Mouse (Mus musculus) midbrain, embryonic 11.5 days (tissue): ENCODE measurements at regions not wholly inside any gene's neighbourhood (a gene's known extent, or its start where the extent isn't known, plus 50 kb on each side); places are given as distances from the start of the nearest gene placed in this dataset.
"Not testable (repeated sequence)": the region's sequence is repeated elsewhere in the genome, so short reads cannot be mapped to it uniquely, and the experiment has no call there.

Source experiments
- ATAC-seq: fragments of 200-750 bp; cut with Nextera tagmentation; 2 replicates; pipeline ENCODE4 v1.8.0; 2017; ENCODE audit warnings: moderate TSS enrichment, moderate library complexity; ENCODE audit not compliant: low FRiP score
- DNase-seq: peaks from one replicate; pipeline ENCODE4 v3.0.0; 2015; ENCODE audit warnings: low spot score; ENCODE audit errors: missing footprints
- H3K27ac ChIP-seq: fragments of 300-500 bp; sonication (generic); 2 replicates; pipeline ENCODE4 v1.5.1; 2014; ENCODE audit warnings: low read depth, low read length
- H3K27me3 ChIP-seq: fragments of 300-500 bp; sonication (generic); 2 replicates; pipeline ENCODE4 v1.6.1; 2014; ENCODE audit warnings: mild to moderate bottlenecking, low read length, moderate library complexity, mixed read lengths; ENCODE audit not compliant: control insufficient read depth, insufficient read depth
- H3K36me3 ChIP-seq: fragments of 300-500 bp; sonication (generic); 2 replicates; pipeline ENCODE4 v1.6.1; 2014; ENCODE audit warnings: mild to moderate bottlenecking, low read length, moderate library complexity, mixed read lengths; ENCODE audit not compliant: control insufficient read depth, insufficient read depth
- H3K4me1 ChIP-seq: fragments of 300-500 bp; sonication (generic); 2 replicates; pipeline ENCODE4 v1.6.1; 2014; ENCODE audit warnings: low read length; ENCODE audit not compliant: control insufficient read depth, insufficient read depth
- H3K4me2 ChIP-seq: fragments of 300-500 bp; sonication (generic); 2 replicates; pipeline ENCODE4 v1.6.1; 2014; ENCODE audit warnings: mild to moderate bottlenecking, moderate library complexity
- H3K4me3 ChIP-seq: fragments of 300-500 bp; sonication (generic); 2 replicates; pipeline ENCODE4 v1.5.1; 2014; ENCODE audit warnings: low read depth, low read length
- H3K9ac ChIP-seq: fragments of 300-500 bp; sonication (generic); 2 replicates; pipeline ENCODE4 v1.6.1; 2014; ENCODE audit warnings: low read length
- H3K9me3 ChIP-seq: fragments of 300-500 bp; sonication (generic); 2 replicates; pipeline ENCODE4 v1.6.1; 2016; ENCODE audit warnings: low read length; ENCODE audit not compliant: control insufficient read depth
- WGBS: fragments of 180-500 bp; shearing (Covaris S2); extraction: QIAGEN DNeasy Blood & Tissue Kit; methylation state at CpG from one replicate; pipeline ENCODE4 v1.1.7; 2014; 5-methylcytosine and 5-hydroxymethylcytosine counted together

GRCm38 (mm10) chr7:73063556-73063955 lies 311.8 kb upstream of the Rgma start:
- H3K27me3 ChIP-seq = no peaks in the 10 kb centered on the region
- H3K9me3 ChIP-seq = no peaks in the 10 kb centered on the region
- no peaks in the 10 kb centered on the region for H3K36me3 ChIP-seq
- H3K4me2 ChIP-seq = no peak overlapping the region
- no peak overlapping the region for H3K9ac ChIP-seq
- H3K4me1 ChIP-seq = no peaks in the 10 kb centered on the region
- WGBS = 74% methylated on average over 3 of the region's 3 CpGs
- H3K27ac ChIP-seq = no peak overlapping the region
- no peak overlapping the region for H3K4me3 ChIP-seq
- ATAC-seq (no peak), DNase-seq (no peak)

GRCm38 (mm10) chr7:73068534-73068933 lies 306.8 kb upstream of the Rgma start:
- Histone ChIP-seq H3K4me1 (no peaks in the 10 kb centered on the region), H3K4me2 (no peak overlapping the region), H3K27ac (no peak overlapping the region), H3K27me3 (no peaks in the 10 kb centered on the region), H3K9ac (no peak overlapping the region), H3K36me3 (no peaks in the 10 kb centered on the region), H3K4me3 (no peak overlapping the region), H3K9me3 (no peaks in the 10 kb centered on the region)
- ATAC-seq (no peak), DNase-seq (no peak)
- 92% methylated on average over 1 of the region's 1 CpGs for WGBS

GRCm38 (mm10) chr7:73069352-73069751 lies 306.0 kb upstream of the Rgma start:
- H3K36me3 ChIP-seq = no peaks in the 10 kb centered on the region
- no peak overlapping the region for H3K9ac ChIP-seq
- ATAC-seq (no peak), DNase-seq (no peak)
- H3K9me3 ChIP-seq = no peaks in the 10 kb centered on the region
- no peak overlapping the region for H3K4me2 ChIP-seq
- 86% methylated on average over 4 of the region's 4 CpGs for WGBS
- no peak overlapping the region for H3K4me3 ChIP-seq
- no peak overlapping the region for H3K27ac ChIP-seq
- no peaks in the 10 kb centered on the region for H3K4me1 ChIP-seq
- no peaks in the 10 kb centered on the region for H3K27me3 ChIP-seq

GRCm38 (mm10) chr7:73075391-73075790 lies 299.9 kb upstream of the Rgma start:
- not testable (repeated sequence) for H3K4me3 ChIP-seq, H3K9me3 ChIP-seq, H3K4me1 ChIP-seq, H3K27me3 ChIP-seq, H3K4me2 ChIP-seq, H3K27ac ChIP-seq, DNase-seq, ATAC-seq, H3K36me3 ChIP-seq, H3K9ac ChIP-seq
- 93% methylated on average over 7 of the region's 7 CpGs for WGBS

- H3K4me1 ChIP-seq = no peaks in the 10 kb centered on the region
- H3K36me3 ChIP-seq = no peaks in the 10 kb centered on the region
- ATAC-seq (no peak), DNase-seq (no peak)
- WGBS = 89% methylated on average over 10 of the region's 10 CpGs
- no peak overlapping the region for H3K27ac ChIP-seq
- no peaks in the 10 kb centered on the region for H3K9me3 ChIP-seq
- no peaks in the 10 kb centered on the region for H3K27me3 ChIP-seq
- H3K4me3 ChIP-seq = no peak overlapping the region
- H3K9ac ChIP-seq = no peak overlapping the region
- no peak overlapping the region for H3K4me2 ChIP-seq
These were observed 287.7 kb upstream of the Rgma start for GRCm38 (mm10) chr7:73087496-73088185.

GRCm38 (mm10) chr7:73088321-73088720 lies 287.0 kb upstream of the Rgma start:
- ATAC-seq (no peak), DNase-seq (no peak)
- H3K27me3 ChIP-seq = no peaks in the 10 kb centered on the region
- WGBS = 92% methylated on average over 8 of the region's 8 CpGs
- no peak overlapping the region for H3K4me3 ChIP-seq
- H3K4me2 ChIP-seq = no peak overlapping the region
- no peaks in the 10 kb centered on the region for H3K9me3 ChIP-seq
- H3K9ac ChIP-seq = no peak overlapping the region
- H3K4me1 ChIP-seq = no peaks in the 10 kb centered on the region
- H3K36me3 ChIP-seq = no peaks in the 10 kb centered on the region
- no peak overlapping the region for H3K27ac ChIP-seq

- Histone ChIP-seq H3K4me1 (no peaks in the 10 kb centered on the region), H3K4me2 (no peak overlapping the region), H3K27ac (no peak overlapping the region), H3K27me3 (no peaks in the 10 kb centered on the region), H3K4me3 (no peak overlapping the region), H3K9me3 (no peaks in the 10 kb centered on the region), H3K9ac (no peak overlapping the region), H3K36me3 (no peaks in the 10 kb centered on the region)
- DNase-seq (no peak), ATAC-seq (no peak)
- WGBS = 87% methylated on average over 3 of the region's 3 CpGs
These were observed 283.6 kb upstream of the Rgma start for GRCm38 (mm10) chr7:73091758-73092157.

- ATAC-seq (no peak), DNase-seq (no peak)
- no peaks in the 10 kb centered on the region for H3K4me1 ChIP-seq
- no peak overlapping the region for H3K4me2 ChIP-seq
- WGBS = 59% methylated on average over 3 of the region's 3 CpGs
- H3K9ac ChIP-seq = no peak overlapping the region
- H3K4me3 ChIP-seq = no peak overlapping the region
- no peaks in the 10 kb centered on the region for H3K9me3 ChIP-seq
- H3K27ac ChIP-seq = no peak overlapping the region
- no peaks in the 10 kb centered on the region for H3K27me3 ChIP-seq
- H3K36me3 ChIP-seq = no peaks in the 10 kb centered on the region
These were observed 281.2 kb upstream of the Rgma start for GRCm38 (mm10) chr7:73094059-73094458.

- Histone ChIP-seq H3K9me3 (no peaks in the 10 kb centered on the region), H3K27me3 (no peaks in the 10 kb centered on the region), H3K4me3 (no peak overlapping the region), H3K27ac (no peak overlapping the region), H3K9ac (no peak overlapping the region), H3K4me2 (no peak overlapping the region), H3K36me3 (no peaks in the 10 kb centered on the region), H3K4me1 (no peaks in the 10 kb centered on the region)
- DNase-seq (no peak), ATAC-seq (no peak)
- WGBS = 83% methylated on average over 8 of the region's 8 CpGs
These were observed 256.4 kb upstream of the Rgma start for GRCm38 (mm10) chr7:73118871-73119270.
